Mouse (Mus musculus): Measurements from ENCODE around the gene Apom.

- TF ChIP-seq CTCF (conservative IDR thresholded peaks at IDR 0.05; ENCODE audit: low read length) (no peak), POU5F1 (IDR thresholded peaks at IDR 0.05; ENCODE audit: borderline replicate concordance, low read length) (no peak), NANOG (IDR thresholded peaks at IDR 0.05; ENCODE audit: borderline replicate concordance, low read length) (no peak)
Measured at GRCm38 (mm10) chr17:35164218-35164567, 32.3 kb upstream of the Apom start.
